Mouse (Mus musculus): ENCODE measurements around the gene Snrpb2.

DNA sequence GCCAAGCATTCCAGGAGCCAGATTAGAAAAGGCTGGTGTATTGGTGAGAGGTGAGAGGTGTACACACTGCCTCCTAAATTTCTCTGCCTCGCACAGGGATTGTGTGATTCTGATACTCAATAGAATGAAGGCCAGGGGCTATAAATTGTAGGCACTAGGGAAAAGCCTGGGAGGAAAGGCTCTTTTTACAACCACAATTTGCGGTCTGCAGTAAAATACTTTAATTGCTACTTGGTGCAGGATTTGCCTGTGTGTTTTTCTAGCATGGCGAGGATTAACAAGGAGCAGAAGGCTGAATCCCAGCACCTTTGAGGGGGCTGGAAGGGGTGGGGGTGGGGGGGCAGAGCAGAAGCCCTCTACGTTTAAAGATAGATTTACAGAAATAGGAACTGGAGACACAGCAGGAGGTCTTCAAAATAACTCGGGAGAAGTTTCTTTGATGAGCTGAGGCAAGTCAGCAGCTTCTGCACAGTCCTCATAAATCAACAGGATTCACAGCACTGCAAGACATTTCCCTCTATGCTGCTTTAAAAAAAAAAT lies 44.2 kb upstream of the Snrpb2 start:
- TF ChIP-seq CTCF (IDR thresholded peaks at IDR 0.05; ENCODE audit: insufficient read depth, low read depth, low read length) (no peak), POLR2A (IDR thresholded peaks at IDR 0.05; ENCODE audit: insufficient read depth, low read depth, low read length) (no peak)
